Mouse (Mus musculus): ENCODE measurements at regions not wholly inside any gene's neighbourhood (a gene's known extent, or its start where the extent isn't known, plus 50 kb on each side); places are given as distances from the start of the nearest gene placed in this dataset.
A peak's percentile ranks its signal among the peaks of the same experiment; 100 is the strongest.

DNA sequence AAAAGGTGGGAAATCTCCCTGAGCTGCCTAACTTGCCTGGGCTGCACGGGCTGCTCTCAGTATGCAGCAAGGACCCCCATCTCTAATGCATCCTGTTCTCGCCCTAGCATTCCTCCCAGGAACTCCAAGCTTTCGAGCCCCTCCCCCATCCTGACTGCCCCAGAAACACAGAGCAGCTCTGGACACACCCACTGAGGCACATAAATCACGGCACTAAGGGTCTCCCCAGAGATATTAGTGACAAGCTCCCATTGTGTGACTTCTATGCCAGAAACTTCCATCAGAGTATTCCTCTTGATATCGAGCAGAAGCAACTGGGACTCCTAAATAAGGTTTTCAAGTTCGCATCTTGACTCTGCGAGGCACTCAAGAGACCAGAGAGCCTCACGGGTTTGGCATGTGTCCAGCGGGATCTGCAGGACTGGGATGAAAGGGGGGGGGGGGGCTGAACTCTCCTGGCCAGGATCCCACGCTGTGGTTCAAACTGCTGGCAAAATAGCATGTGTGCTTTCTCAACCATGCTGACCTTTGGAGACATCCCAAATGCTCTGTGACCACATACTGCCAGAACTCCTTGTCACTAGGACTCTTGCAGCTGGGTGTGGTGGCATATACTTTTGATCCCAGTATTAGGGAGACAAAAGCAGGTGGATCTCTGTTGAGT lies 212.5 kb downstream of the Rybp start:
- 0 out of 2 replicates have a peak, but pooled peaks cover 6% of the 10 kb centered on the region for H3K4me1 ChIP-seq (ENCODE audit: control insufficient read depth, insufficient read depth, low read length)
- no peak overlapping the region for H3K27ac ChIP-seq (ENCODE audit: low read depth, low read length)
- no peak overlapping the region for H3K4me2 ChIP-seq (ENCODE audit: low read depth)
- DNase-seq (ENCODE audit: low spot score): peak; percentile 72
- no peaks in the 10 kb centered on the region for H3K9me3 ChIP-seq (ENCODE audit: control insufficient read depth, low read length)
- no peaks in the 10 kb centered on the region for H3K27me3 ChIP-seq (ENCODE audit: control insufficient read depth, insufficient read depth, low read length)
- WGBS: 13% methylated on average over 10 of the region's 10 CpGs
- H3K36me3 ChIP-seq (ENCODE audit: control insufficient read depth, insufficient read depth, low read length): no peaks in the 10 kb centered on the region
- ATAC-seq (ENCODE audit: insufficient read depth, low FRiP score, low TSS enrichment): peak; percentile 58
- H3K4me3 ChIP-seq (ENCODE audit: low read depth, low read length): no peak overlapping the region
- H3K9ac ChIP-seq (ENCODE audit: low read length): no peak overlapping the region

DNA sequence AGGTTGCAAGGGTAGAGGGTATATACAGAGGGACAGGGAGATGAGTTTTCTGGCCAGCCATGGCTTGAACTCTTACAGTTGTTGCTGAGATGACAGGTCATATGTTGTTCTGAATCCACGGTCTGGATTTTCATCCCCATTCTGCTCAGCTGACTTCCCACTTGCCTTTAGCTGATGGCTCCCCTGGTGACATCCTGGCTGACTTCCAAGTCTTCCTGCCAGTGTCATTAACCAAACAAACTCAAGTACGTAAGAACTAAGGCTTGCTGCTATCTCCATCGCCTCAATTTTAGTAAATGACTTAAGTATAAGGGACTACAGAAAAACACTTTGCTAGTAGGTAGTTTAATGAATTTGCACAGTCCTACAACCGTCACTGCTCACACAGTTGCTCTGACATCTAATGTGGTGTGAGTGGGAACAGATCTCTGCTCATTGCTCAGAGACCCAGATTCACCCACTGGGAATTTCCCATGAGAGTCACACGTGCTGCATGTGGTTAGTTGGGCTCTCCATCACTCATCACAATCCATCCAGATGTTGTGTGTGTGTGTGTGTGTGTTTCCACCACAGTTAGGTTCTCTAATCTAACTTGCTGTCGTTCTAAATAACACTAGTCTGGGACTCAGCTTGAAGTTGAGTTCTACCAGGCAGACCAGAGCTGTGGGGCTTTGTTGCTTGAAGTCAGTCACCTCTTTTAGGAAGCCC lies 214.9 kb downstream of the Rybp start:
- WGBS: 72% methylated on average over 6 of the region's 6 CpGs
- ATAC-seq (ENCODE audit: insufficient read depth, low FRiP score, low TSS enrichment) (no peak), DNase-seq (ENCODE audit: low spot score) (no peak)
- Histone ChIP-seq H3K27me3 (ENCODE audit: control insufficient read depth, insufficient read depth, low read length) (no peaks in the 10 kb centered on the region), H3K9ac (ENCODE audit: low read length) (no peak overlapping the region), H3K4me3 (ENCODE audit: low read depth, low read length) (no peak overlapping the region), H3K9me3 (ENCODE audit: control insufficient read depth, low read length) (no peaks in the 10 kb centered on the region), H3K36me3 (ENCODE audit: control insufficient read depth, insufficient read depth, low read length) (no peaks in the 10 kb centered on the region), H3K4me1 (ENCODE audit: control insufficient read depth, insufficient read depth, low read length) (0 out of 2 replicates have a peak, but pooled peaks cover 6% of the 10 kb centered on the region), H3K4me2 (ENCODE audit: low read depth) (no peak overlapping the region), H3K27ac (ENCODE audit: low read depth, low read length) (no peak overlapping the region)

GRCm38 (mm10) chr6:100069151-100069550 lies 218.1 kb downstream of the Rybp start:
- DNase-seq (ENCODE audit: low spot score): no peak
- Histone ChIP-seq H3K27me3 (ENCODE audit: control insufficient read depth, insufficient read depth, low read length) (no peaks in the 10 kb centered on the region), H3K4me2 (ENCODE audit: low read depth) (no peak overlapping the region)

GRCm38 (mm10) chr6:100067273-100067672 lies 220.0 kb downstream of the Rybp start:
- WGBS: 82% methylated on average over 4 of the region's 4 CpGs
- no peaks in the 10 kb centered on the region for H3K9me3 ChIP-seq (ENCODE audit: control insufficient read depth, low read length)
- no peaks in the 10 kb centered on the region for H3K4me1 ChIP-seq (ENCODE audit: control insufficient read depth, insufficient read depth, low read length)
- no peaks in the 10 kb centered on the region for H3K27me3 ChIP-seq (ENCODE audit: control insufficient read depth, insufficient read depth, low read length)
- H3K4me3 ChIP-seq (ENCODE audit: low read depth, low read length): no peak overlapping the region
- no peak for ATAC-seq (ENCODE audit: insufficient read depth, low FRiP score, low TSS enrichment)
- H3K27ac ChIP-seq (ENCODE audit: low read depth, low read length): no peak overlapping the region
- H3K4me2 ChIP-seq (ENCODE audit: low read depth): no peak overlapping the region
- no peak for DNase-seq (ENCODE audit: low spot score)
- no peaks in the 10 kb centered on the region for H3K36me3 ChIP-seq (ENCODE audit: control insufficient read depth, insufficient read depth, low read length)
- no peak overlapping the region for H3K9ac ChIP-seq (ENCODE audit: low read length)

More at GRCm38 (mm10) chr6:100069151-100069550, 218.1 kb downstream of the Rybp start:
- 83% methylated on average over 4 of the region's 4 CpGs for WGBS
- ATAC-seq (ENCODE audit: insufficient read depth, low FRiP score, low TSS enrichment): no peak
- no peak overlapping the region for H3K9ac ChIP-seq (ENCODE audit: low read length)
- H3K4me1 ChIP-seq (ENCODE audit: control insufficient read depth, insufficient read depth, low read length): no peaks in the 10 kb centered on the region
- H3K36me3 ChIP-seq (ENCODE audit: control insufficient read depth, insufficient read depth, low read length): no peaks in the 10 kb centered on the region
- H3K27ac ChIP-seq (ENCODE audit: low read depth, low read length): no peak overlapping the region
- H3K4me3 ChIP-seq (ENCODE audit: low read depth, low read length): no peak overlapping the region
- no peaks in the 10 kb centered on the region for H3K9me3 ChIP-seq (ENCODE audit: control insufficient read depth, low read length)

DNA sequence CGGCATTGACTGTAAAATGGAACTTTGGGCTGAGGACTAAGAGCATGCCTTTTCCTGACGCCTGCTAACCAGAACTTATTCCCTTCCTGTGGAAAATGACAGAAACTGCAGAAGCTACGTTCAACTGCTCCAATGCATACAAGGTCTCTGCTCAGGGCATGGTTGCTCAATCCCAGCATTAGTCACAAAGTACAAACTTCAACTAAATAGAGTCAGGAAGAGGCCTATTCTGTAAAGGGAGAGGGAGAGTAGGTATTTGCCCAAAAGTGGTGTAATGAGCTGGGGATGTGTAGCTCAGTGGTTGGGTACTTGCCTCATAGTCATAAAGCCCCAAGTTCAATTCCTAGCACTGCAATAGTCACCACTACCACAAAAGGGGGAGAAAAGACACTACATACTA lies 221.7 kb downstream of the Rybp start:
- DNase-seq (ENCODE audit: low spot score): no peak
- WGBS: 89% methylated on average over 3 of the region's 3 CpGs
- Histone ChIP-seq H3K9ac (ENCODE audit: low read length) (no peak overlapping the region), H3K9me3 (ENCODE audit: control insufficient read depth, low read length) (no peaks in the 10 kb centered on the region), H3K4me1 (ENCODE audit: control insufficient read depth, insufficient read depth, low read length) (no peaks in the 10 kb centered on the region), H3K27me3 (ENCODE audit: control insufficient read depth, insufficient read depth, low read length) (no peaks in the 10 kb centered on the region), H3K4me3 (ENCODE audit: low read depth, low read length) (no peak overlapping the region), H3K4me2 (ENCODE audit: low read depth) (no peak overlapping the region), H3K27ac (ENCODE audit: low read depth, low read length) (no peak overlapping the region), H3K36me3 (ENCODE audit: control insufficient read depth, insufficient read depth, low read length) (no peaks in the 10 kb centered on the region)
- ATAC-seq (ENCODE audit: insufficient read depth, low FRiP score, low TSS enrichment): no peak

- DNase-seq (ENCODE audit: low spot score) (no peak), ATAC-seq (ENCODE audit: insufficient read depth, low FRiP score, low TSS enrichment) (no peak)
- no peaks in the 10 kb centered on the region for H3K9me3 ChIP-seq (ENCODE audit: control insufficient read depth, low read length)
- no peak overlapping the region for H3K27ac ChIP-seq (ENCODE audit: low read depth, low read length)
- no peaks in the 10 kb centered on the region for H3K4me1 ChIP-seq (ENCODE audit: control insufficient read depth, insufficient read depth, low read length)
- H3K4me3 ChIP-seq (ENCODE audit: low read depth, low read length): no peak overlapping the region
- no peaks in the 10 kb centered on the region for H3K36me3 ChIP-seq (ENCODE audit: control insufficient read depth, insufficient read depth, low read length)
- H3K27me3 ChIP-seq (ENCODE audit: control insufficient read depth, insufficient read depth, low read length): no peaks in the 10 kb centered on the region
- H3K9ac ChIP-seq (ENCODE audit: low read length): no peak overlapping the region
- 80% methylated on average over 8 of the region's 8 CpGs for WGBS
- H3K4me2 ChIP-seq (ENCODE audit: low read depth): no peak overlapping the region
Observed at GRCm38 (mm10) chr6:100062961-100063360, 224.3 kb downstream of the Rybp start.

GRCm38 (mm10) chr6:100059803-100060202 lies 227.5 kb downstream of the Rybp start:
- WGBS: 61% methylated on average over 8 of the region's 8 CpGs
- Histone ChIP-seq H3K9me3 (ENCODE audit: control insufficient read depth, low read length) (no peaks in the 10 kb centered on the region), H3K4me1 (ENCODE audit: control insufficient read depth, insufficient read depth, low read length) (no peaks in the 10 kb centered on the region), H3K27ac (ENCODE audit: low read depth, low read length) (no peak overlapping the region), H3K9ac (ENCODE audit: low read length) (no peak overlapping the region), H3K4me2 (ENCODE audit: low read depth) (no peak overlapping the region), H3K27me3 (ENCODE audit: control insufficient read depth, insufficient read depth, low read length) (0 out of 2 replicates have a peak, but pooled peaks cover 2% of the 10 kb centered on the region), H3K4me3 (ENCODE audit: low read depth, low read length) (no peak overlapping the region), H3K36me3 (ENCODE audit: control insufficient read depth, insufficient read depth, low read length) (no peaks in the 10 kb centered on the region)
- DNase-seq (ENCODE audit: low spot score) (no peak), ATAC-seq (ENCODE audit: insufficient read depth, low FRiP score, low TSS enrichment) (no peak)

GRCm38 (mm10) chr6:100055980-100056379 lies 231.3 kb downstream of the Rybp start:
- Histone ChIP-seq H3K27ac (ENCODE audit: low read depth, low read length) (no peak overlapping the region), H3K4me3 (ENCODE audit: low read depth, low read length) (no peak overlapping the region), H3K9me3 (ENCODE audit: control insufficient read depth, low read length) (no peaks in the 10 kb centered on the region), H3K4me2 (ENCODE audit: low read depth) (no peak overlapping the region), H3K27me3 (ENCODE audit: control insufficient read depth, insufficient read depth, low read length) (0 out of 2 replicates have a peak, but pooled peaks cover 5% of the 10 kb centered on the region), H3K36me3 (ENCODE audit: control insufficient read depth, insufficient read depth, low read length) (no peaks in the 10 kb centered on the region), H3K9ac (ENCODE audit: low read length) (no peak overlapping the region), H3K4me1 (ENCODE audit: control insufficient read depth, insufficient read depth, low read length) (peaks cover 4% of the 10 kb centered on the region; the same call in 1 of the 2 replicates)
- DNase-seq (ENCODE audit: low spot score) (no peak), ATAC-seq (ENCODE audit: insufficient read depth, low FRiP score, low TSS enrichment) (no peak)
- 44% methylated on average over 5 of the region's 5 CpGs for WGBS

All from neural tube, embryonic 11.5 days (tissue).